Mouse (Mus musculus): ENCODE data around the gene Scube1.

DNA sequence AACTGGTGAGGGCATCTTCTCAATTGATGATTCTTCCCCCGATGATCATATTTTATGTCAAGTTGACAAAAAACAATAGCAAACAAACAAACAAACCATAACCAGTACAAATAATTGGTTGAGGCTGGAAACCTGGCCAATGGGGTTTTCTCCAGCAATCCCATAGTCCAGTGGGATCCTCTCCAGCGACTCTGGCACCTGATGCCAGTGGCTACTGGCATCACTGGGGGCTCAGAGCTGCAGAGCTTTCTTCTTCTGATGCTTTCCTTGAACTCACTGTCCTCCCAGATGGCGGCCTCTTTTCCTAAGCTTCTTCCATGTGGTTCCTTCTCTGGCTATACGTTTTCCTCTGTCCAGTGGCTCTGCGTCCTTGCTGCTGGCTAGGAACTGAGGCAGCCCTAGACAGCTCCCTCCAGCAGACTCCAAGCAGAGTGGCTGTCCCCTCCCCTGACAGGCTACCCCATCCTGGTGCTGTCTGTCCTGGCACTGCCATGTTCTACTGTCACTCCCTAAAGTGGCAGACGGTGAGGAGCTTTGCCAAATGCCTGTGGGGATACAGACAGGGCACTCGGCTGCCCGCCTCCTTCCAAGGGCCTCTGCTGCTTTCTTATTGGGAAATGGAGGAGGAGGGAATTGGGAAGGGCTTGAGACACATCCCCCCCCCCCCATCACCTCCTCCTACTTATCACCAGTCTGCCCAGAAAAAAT, 46.7 kb upstream of the Scube1 start:
- TF ChIP-seq CTCF (IDR thresholded peaks at IDR 0.05; ENCODE audit: borderline replicate concordance, extremely low read depth, insufficient read depth, insufficient read length) (no peak), POLR2A (IDR thresholded peaks at IDR 0.05; ENCODE audit: borderline replicate concordance, extremely low read depth, insufficient read depth, insufficient read length, poor library complexity, severe bottlenecking) (no peak)

Measured in brain, embryonic 14.5 days (tissue).